Mouse (Mus musculus) cerebellum, adult 2 months (tissue): Measurements from ENCODE around the gene Fam185a.

Experiments
- CTCF ChIP-seq: fragments of 200-500 bp; IDR thresholded peaks from 2 replicates; pipeline ENCODE4 v1.5.1; 2011; ENCODE audit warnings: low read depth, mild to moderate bottlenecking, control low read depth, low read length, moderate library complexity, borderline replicate concordance; ENCODE audit not compliant: insufficient read depth
- POLR2A ChIP-seq: fragments of 200-500 bp; IDR thresholded peaks from 2 replicates; pipeline ENCODE4 v1.6.1; 2011; ENCODE audit warnings: low read length, control low read depth, borderline replicate concordance; ENCODE audit not compliant: insufficient read depth

DNA sequence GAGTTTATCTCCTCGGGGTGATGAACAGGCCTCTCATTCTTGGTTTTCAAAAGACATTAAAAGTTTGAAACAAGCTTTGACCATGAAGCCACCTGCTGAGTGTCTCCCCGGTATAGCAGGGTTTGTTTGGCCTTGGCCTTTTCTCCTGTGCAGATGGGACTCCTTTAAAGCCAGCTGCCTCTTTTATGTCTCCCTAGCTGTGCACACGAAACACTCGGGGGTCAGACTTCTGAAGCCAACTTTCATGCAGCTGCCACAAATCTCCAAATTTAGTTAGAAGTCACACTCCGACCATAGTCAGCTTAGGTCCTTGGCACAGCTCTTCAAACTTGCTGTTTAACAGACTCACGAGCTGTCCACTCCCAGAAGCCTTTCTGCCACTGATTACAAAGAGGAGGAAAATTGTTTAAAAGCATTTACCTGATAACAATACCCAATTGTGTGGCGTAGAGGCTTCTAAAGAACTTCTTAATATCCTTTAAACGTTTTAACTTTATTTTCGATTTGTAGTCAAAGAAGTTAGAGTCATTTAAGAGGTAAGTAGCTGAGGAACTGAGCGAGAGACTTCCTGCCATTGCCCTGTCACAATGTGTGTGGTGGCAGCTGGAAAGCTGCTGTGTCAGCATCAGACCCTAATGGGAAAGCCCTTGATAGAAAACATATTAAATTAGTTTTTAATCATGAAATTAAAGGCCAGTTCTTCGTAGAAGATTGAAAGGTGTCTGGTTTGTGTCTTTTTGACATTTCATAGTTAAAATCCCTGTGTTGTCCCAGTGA is 57.9 kb downstream of the Fam185a start:
- no peak for TF ChIP-seq CTCF
- no peak for TF ChIP-seq POLR2A
